Mouse (Mus musculus): ENCODE results near the gene Gm12888. TPM values are rescaled to one million over a fixed set of nuclear protein-coding genes. Genes with fewer than 3 reads are reported as not detected.
"Not testable (repeated sequence)": the region's sequence is repeated elsewhere in the genome, so short reads cannot be mapped to it uniquely, and the experiment has no call there.

Gene Gm12888
- polyA plus RNA-seq (2012; ENCODE audit: insufficient read depth, insufficient read length, missing spikeins): not detected in 2 replicates

DNA sequence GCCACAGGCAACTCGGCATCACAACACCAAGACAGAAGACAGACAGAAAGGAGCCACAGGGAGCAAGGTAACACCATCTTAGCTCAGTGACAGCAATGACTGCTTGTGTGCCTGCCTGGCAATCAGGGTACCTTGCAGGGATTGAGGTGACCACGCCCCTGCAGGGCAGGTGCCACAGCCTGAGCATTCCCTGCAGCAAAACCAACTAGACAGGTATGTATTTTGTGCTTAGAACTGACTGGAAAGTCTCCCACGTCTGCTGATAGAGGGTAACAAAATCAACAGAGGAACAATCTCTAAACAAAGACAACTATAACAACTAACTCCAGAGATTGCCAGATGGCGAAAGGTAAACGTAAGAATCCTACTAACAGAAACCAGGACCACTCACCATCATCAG, at the start of gene Gm12888:
TSS of gene Gm12888 (minus strand) at position 101 of the 400 bp plus-strand sequence.
- not testable (repeated sequence) for H3K27ac ChIP-seq (ENCODE audit: insufficient read depth, low read depth, low read length); H3K4me1 ChIP-seq (ENCODE audit: control insufficient read depth, insufficient read depth, low read length); H3K4me3 ChIP-seq (ENCODE audit: insufficient read depth, low read length)

Other genes starting within 250 kb of the Gm12888 start
- gene Zmpste24, start 226.7 kb downstream of the Gm12888 start, polyA plus RNA-seq (2012; ENCODE audit: insufficient read depth, insufficient read length, missing spikeins): 43.5 and 45.9 TPM in 2 replicates
- not detected in 2 replicates for gene Tmco2, start 215.7 kb downstream of the Gm12888 start, polyA plus RNA-seq (2012; ENCODE audit: insufficient read depth, insufficient read length, missing spikeins)
- gene Rlf, start 109.8 kb downstream of the Gm12888 start, polyA plus RNA-seq (2012; ENCODE audit: insufficient read depth, insufficient read length, missing spikeins): 11.4 and 13.2 TPM in 2 replicates
- not detected in 2 replicates for gene Gm12886, start 98.2 kb upstream of the Gm12888 start, polyA plus RNA-seq (2012; ENCODE audit: insufficient read depth, insufficient read length, missing spikeins)